Mouse (Mus musculus): ENCODE results near the gene Eme1. TPM values are rescaled to one million over a fixed set of nuclear protein-coding genes. Genes with fewer than 3 reads are reported as not detected.

Eme1 gene
- polyA plus RNA-seq, 2 experiments, result 13.0 to 15.4 TPM

- H3K4me2 ChIP-seq (ENCODE audit: low read depth), result peak overlapping the region; percentile 78
- peaks cover 0 to 7% of the 10 kb centered on the region in 2 experiments; a peak in 2 of 4 replicates for H3K4me1 ChIP-seq (replicated peaks; ENCODE audit: control insufficient read depth in 2 of 2, insufficient read depth in 2 of 2, low read length in 1 of 2)
- WGBS (ENCODE audit: insufficient replicate concordance), result 42% methylated on average over 4 of the region's 4 CpGs
- H3K27me3 ChIP-seq (ENCODE audit: control insufficient read depth, insufficient read depth, low read length), result no peaks in the 10 kb centered on the region
- ATAC-seq (ENCODE audit: insufficient read depth) (no peak), DNase-seq (ENCODE audit: low read depth in 3 of 3, low spot score in 3 of 3) (no peak)
- peak overlapping the region; percentile 78 for H3K9ac ChIP-seq (replicated peaks)
- peak overlapping the region; percentile 78 to 80 for H3K4me3 ChIP-seq (ENCODE audit: insufficient read depth in 1 of 2, low read depth in 2 of 2, low read length in 2 of 2)
- no peaks in the 10 kb centered on the region for H3K9me3 ChIP-seq (ENCODE audit: control insufficient read depth, low read length)
- TF ChIP-seq CTCF (IDR thresholded peaks at IDR 0.05; ENCODE audit: low read depth) (no peak), EP300 (IDR thresholded peaks at IDR 0.05; ENCODE audit: low read depth) (no peak)
- H3K27ac ChIP-seq, result no peak overlapping the region
- no peaks in the 10 kb centered on the region for H3K36me3 ChIP-seq (replicated peaks; ENCODE audit: control insufficient read depth, insufficient read depth, low read depth)
These were observed 22.5 kb upstream of the Eme1 start for GRCm38 (mm10) chr11:94676308-94676707.

GRCm38 (mm10) chr11:94675446-94675845 lies 21.7 kb upstream of the Eme1 start:
- Histone ChIP-seq H3K9me3 (ENCODE audit: control insufficient read depth, low read length) (no peaks in the 10 kb centered on the region), H3K4me1 (replicated peaks; ENCODE audit: control insufficient read depth in 2 of 2, insufficient read depth in 2 of 2, low read length in 1 of 2) (peaks cover 0 to 7% of the 10 kb centered on the region in 2 experiments; a peak in 2 of 4 replicates), H3K9ac (replicated peaks) (no peak overlapping the region), H3K4me3 (ENCODE audit: insufficient read depth in 1 of 2, low read depth in 2 of 2, low read length in 2 of 2) (no peak overlapping the region), H3K4me2 (ENCODE audit: low read depth) (no peak overlapping the region), H3K27ac (no peak overlapping the region), H3K36me3 (replicated peaks; ENCODE audit: control insufficient read depth, insufficient read depth, low read depth) (no peaks in the 10 kb centered on the region), H3K27me3 (ENCODE audit: control insufficient read depth, insufficient read depth, low read length) (no peaks in the 10 kb centered on the region)
- TF ChIP-seq CTCF (IDR thresholded peaks at IDR 0.05; ENCODE audit: low read depth) (no peak), EP300 (IDR thresholded peaks at IDR 0.05; ENCODE audit: low read depth) (no peak)
- WGBS (ENCODE audit: insufficient replicate concordance), result 73% methylated on average over 5 of the region's 5 CpGs
- ATAC-seq (ENCODE audit: insufficient read depth) (no peak), DNase-seq (ENCODE audit: low read depth in 3 of 3, low spot score in 3 of 3) (no peak)

- WGBS (ENCODE audit: insufficient replicate concordance), result 77% methylated on average over 5 of the region's 5 CpGs
- H3K27ac ChIP-seq, result no peak overlapping the region
These were observed 21.2 kb upstream of the Eme1 start for GRCm38 (mm10) chr11:94674984-94675383.

GRCm38 (mm10) chr11:94665281-94665680 lies 11.5 kb upstream of the Eme1 start:
- ATAC-seq (ENCODE audit: insufficient read depth), result no peak
- DNase-seq (ENCODE audit: low read depth in 3 of 3, low spot score in 3 of 3), result no peak
- Histone ChIP-seq H3K27me3 (ENCODE audit: control insufficient read depth, insufficient read depth, low read length) (no peaks in the 10 kb centered on the region), H3K27ac (no peak overlapping the region), H3K4me3 (ENCODE audit: insufficient read depth in 1 of 2, low read depth in 2 of 2, low read length in 2 of 2) (no peak overlapping the region), H3K36me3 (replicated peaks; ENCODE audit: control insufficient read depth, insufficient read depth, low read depth) (no peaks in the 10 kb centered on the region; the same call in 1 of the 2 replicates), H3K9ac (replicated peaks) (no peak overlapping the region), H3K4me2 (ENCODE audit: low read depth) (no peak overlapping the region), H3K9me3 (ENCODE audit: control insufficient read depth, low read length) (no peaks in the 10 kb centered on the region), H3K4me1 (replicated peaks; ENCODE audit: control insufficient read depth in 2 of 2, insufficient read depth in 2 of 2, low read length in 1 of 2) (no peaks in the 10 kb centered on the region)
- TF ChIP-seq EP300 (IDR thresholded peaks at IDR 0.05; ENCODE audit: low read depth) (no peak), CTCF (IDR thresholded peaks at IDR 0.05; ENCODE audit: low read depth) (no peak)
- 73% methylated on average over 6 of the region's 6 CpGs for WGBS (ENCODE audit: insufficient replicate concordance)

More at GRCm38 (mm10) chr11:94674984-94675383, 21.2 kb upstream of the Eme1 start:
- Histone ChIP-seq H3K4me3 (ENCODE audit: insufficient read depth in 1 of 2, low read depth in 2 of 2, low read length in 2 of 2) (no peak overlapping the region), H3K36me3 (replicated peaks; ENCODE audit: control insufficient read depth, insufficient read depth, low read depth) (no peaks in the 10 kb centered on the region), H3K4me2 (ENCODE audit: low read depth) (no peak overlapping the region), H3K27me3 (ENCODE audit: control insufficient read depth, insufficient read depth, low read length) (no peaks in the 10 kb centered on the region), H3K9me3 (ENCODE audit: control insufficient read depth, low read length) (no peaks in the 10 kb centered on the region), H3K4me1 (replicated peaks; ENCODE audit: control insufficient read depth in 2 of 2, insufficient read depth in 2 of 2, low read length in 1 of 2) (peaks cover 0 to 7% of the 10 kb centered on the region in 2 experiments; a peak in 2 of 4 replicates), H3K9ac (replicated peaks) (no peak overlapping the region)
- no peak for DNase-seq (ENCODE audit: low read depth in 3 of 3, low spot score in 3 of 3)
- TF ChIP-seq CTCF (IDR thresholded peaks at IDR 0.05; ENCODE audit: low read depth), result no peak
- no peak for TF ChIP-seq EP300 (IDR thresholded peaks at IDR 0.05; ENCODE audit: low read depth)
- ATAC-seq (ENCODE audit: insufficient read depth), result no peak

GRCm38 (mm10) chr11:94661344-94661743 lies 7.6 kb upstream of the Eme1 start:
- Histone ChIP-seq H3K27me3 (ENCODE audit: control insufficient read depth, insufficient read depth, low read length) (no peaks in the 10 kb centered on the region), H3K4me2 (ENCODE audit: low read depth) (no peak overlapping the region), H3K4me1 (replicated peaks; ENCODE audit: control insufficient read depth in 2 of 2, insufficient read depth in 2 of 2, low read length in 1 of 2) (no peaks in the 10 kb centered on the region), H3K27ac (no peak overlapping the region), H3K9me3 (ENCODE audit: control insufficient read depth, low read length) (no peaks in the 10 kb centered on the region), H3K9ac (replicated peaks) (no peak overlapping the region), H3K36me3 (replicated peaks; ENCODE audit: control insufficient read depth, insufficient read depth, low read depth) (peaks cover 5% of the 10 kb centered on the region), H3K4me3 (ENCODE audit: insufficient read depth in 1 of 2, low read depth in 2 of 2, low read length in 2 of 2) (no peak overlapping the region)
- no peak for ATAC-seq (ENCODE audit: insufficient read depth)
- TF ChIP-seq CTCF (IDR thresholded peaks at IDR 0.05; ENCODE audit: low read depth) (no peak), EP300 (IDR thresholded peaks at IDR 0.05; ENCODE audit: low read depth) (no peak)
- no peak for DNase-seq (ENCODE audit: low read depth in 3 of 3, low spot score in 3 of 3)
- 45% methylated on average over 1 of the region's 1 CpGs for WGBS (ENCODE audit: insufficient replicate concordance)

Data from liver, embryonic 14.5 days (tissue).